Mouse (Mus musculus) adrenal gland, adult 18-20 months (tissue): ENCODE measurements at regions not wholly inside any gene's neighbourhood (a gene's known extent, or its start where the extent isn't known, plus 50 kb on each side); places are given as distances from the start of the nearest gene placed in this dataset.

Experiments used
- DNase-seq, 2 experiments: peaks; one replicate each; pipeline ENCODE4 v3.0.0; 2021 to 2022; ENCODE audit warnings: low spot score in 2 of 2

- DNase-seq = no peak
Measured at GRCm38 (mm10) chr4:39508866-39509265, 58.8 kb downstream of the 1700009N14Rik start.

GRCm38 (mm10) chr4:39527492-39527891 lies 77.4 kb downstream of the 1700009N14Rik start:
- no peak for DNase-seq

- no peak for DNase-seq
Measured at GRCm38 (mm10) chr4:39528661-39529060, 78.6 kb downstream of the 1700009N14Rik start.

- DNase-seq = no peak
Measured at GRCm38 (mm10) chr4:39556101-39556763, 106.1 kb downstream of the 1700009N14Rik start.

- no peak for DNase-seq
Measured at GRCm38 (mm10) chr4:39597426-39597825, 147.3 kb downstream of the 1700009N14Rik start.

GRCm38 (mm10) chr4:39605046-39605445 lies 155.0 kb downstream of the 1700009N14Rik start:
- DNase-seq = no peak

- no peak for DNase-seq
Measured at GRCm38 (mm10) chr4:39644136-39644535, 194.0 kb downstream of the 1700009N14Rik start.

GRCm38 (mm10) chr4:39644849-39645248 lies 194.8 kb downstream of the 1700009N14Rik start:
- no peak for DNase-seq

- DNase-seq = no peak
Measured at GRCm38 (mm10) chr4:39660538-39660937, 210.4 kb downstream of the 1700009N14Rik start.

GRCm38 (mm10) chr4:39672609-39673008 lies 222.5 kb downstream of the 1700009N14Rik start:
- no peak for DNase-seq

GRCm38 (mm10) chr4:39695236-39695635 lies 245.1 kb downstream of the 1700009N14Rik start:
- DNase-seq = no peak

GRCm38 (mm10) chr4:39697565-39697964 lies 247.5 kb downstream of the 1700009N14Rik start:
- peak; percentile 56 to 66 for DNase-seq

- DNase-seq = no peak
Measured at GRCm38 (mm10) chr4:39699347-39699746, 249.3 kb downstream of the 1700009N14Rik start.

- no peak for DNase-seq
Measured at GRCm38 (mm10) chr4:39717477-39717876, 267.4 kb downstream of the 1700009N14Rik start.

- no peak for DNase-seq
Measured at GRCm38 (mm10) chr4:39718691-39719090, 268.6 kb downstream of the 1700009N14Rik start.

- DNase-seq = no peak
Measured at GRCm38 (mm10) chr4:39719951-39720350, 269.9 kb downstream of the 1700009N14Rik start.

- no peak for DNase-seq
Measured at GRCm38 (mm10) chr4:39721524-39721923, 271.4 kb downstream of the 1700009N14Rik start.

GRCm38 (mm10) chr4:39765586-39765985 lies 315.5 kb downstream of the 1700009N14Rik start:
- DNase-seq = no peak

- no peak for DNase-seq
Measured at GRCm38 (mm10) chr4:39791096-39791495, 341.0 kb downstream of the 1700009N14Rik start.

- no peak for DNase-seq
Measured at GRCm38 (mm10) chr4:39809950-39810349, 332.9 kb upstream of the Aco1 start.

- no peak for DNase-seq
Measured at GRCm38 (mm10) chr4:39812766-39813165, 330.1 kb upstream of the Aco1 start.

GRCm38 (mm10) chr4:39815620-39816019 lies 327.3 kb upstream of the Aco1 start:
- no peak for DNase-seq

GRCm38 (mm10) chr4:39817675-39818074 lies 325.2 kb upstream of the Aco1 start:
- no peak for DNase-seq
